Mouse (Mus musculus) CH12.LX (cell line): ENCODE measurements around the gene Myo1d. TPM values are rescaled to one million over a fixed set of nuclear protein-coding genes. Genes with fewer than 3 reads are reported as not detected.

Experiments used
- DNase-seq: peaks from one replicate; pipeline ENCODE4 v3.0.0-alpha.2; 2013; ENCODE audit errors: extremely low read depth
- H3K27ac ChIP-seq: 2 replicates; pipeline ENCODE4 v1.5.1; 2012; ENCODE audit warnings: low read depth, mild to moderate bottlenecking, control low read depth, moderate library complexity; ENCODE audit not compliant: insufficient read depth
- H3K27me3 ChIP-seq: replicated peaks from 2 replicates; pipeline ENCODE3; 2012; ENCODE audit warnings: inconsistent platforms
- H3K36me3 ChIP-seq, 2 experiments: replicated peaks in 1 of 2; 2 replicates each; pipeline versions ENCODE3 to v1.6.1; 2012; ENCODE audit warnings: inconsistent platforms in 1 of 2, low read length in 1 of 2, mild to moderate bottlenecking in 1 of 2, mixed read lengths in 1 of 2, moderate library complexity in 1 of 2; ENCODE audit not compliant: control insufficient read depth in 1 of 2, insufficient read depth in 1 of 2
- H3K4me1 ChIP-seq, 2 experiments: 2 replicates each; pipeline ENCODE4 v1.6.1; 2012; ENCODE audit warnings: inconsistent platforms in 1 of 2, moderate library complexity in 1 of 2; ENCODE audit not compliant: insufficient read depth in 2 of 2, control insufficient read depth in 1 of 2
- H3K4me2 ChIP-seq: 2 replicates; pipeline ENCODE4 v1.6.1; 2012; ENCODE audit warnings: low read depth, mild to moderate bottlenecking, control low read depth; ENCODE audit not compliant: poor library complexity, insufficient read depth, severe bottlenecking
- H3K4me3 ChIP-seq, 3 experiments: fragments of 150-350 bp in 1 of 3; sonication (generic) in 1 of 3; replicated peaks in 1 of 3; 2 replicates each; pipeline versions ENCODE3 to v1.5.1; 2011 to 2012; ENCODE audit warnings: low read depth in 2 of 3, low read length in 2 of 3, mild to moderate bottlenecking in 2 of 3, moderate library complexity in 2 of 3, control low read depth in 1 of 3, improper control_type of control experiment in 1 of 3, inconsistent platforms in 1 of 3, mixed read lengths in 1 of 3; ENCODE audit not compliant: poor library complexity in 1 of 3
- H3K79me2 ChIP-seq: replicated peaks from 2 replicates; pipeline ENCODE4 v1.6.1; 2012; ENCODE audit warnings: mild to moderate bottlenecking, moderate library complexity; ENCODE audit not compliant: control insufficient read depth, poor library complexity, insufficient read depth, severe bottlenecking; ENCODE audit errors: extremely low read depth
- H3K9ac ChIP-seq: 2 replicates; pipeline ENCODE4 v1.6.1; 2012; ENCODE audit warnings: low read depth, mild to moderate bottlenecking, control low read depth, moderate library complexity; ENCODE audit not compliant: insufficient read depth
- H3K9me3 ChIP-seq: replicated peaks from 2 replicates; pipeline ENCODE3; 2012; ENCODE audit warnings: low read length, inconsistent platforms, mixed read lengths
- BHLHE40 ChIP-seq: IDR thresholded peaks from 2 replicates; pipeline ENCODE4 v1.6.1; 2011; ENCODE audit warnings: mild to moderate bottlenecking, low read depth, low read length, improper control_type of control experiment
- CHD2 ChIP-seq: IDR thresholded peaks from 2 replicates; pipeline ENCODE4 v1.6.1; 2011; ENCODE audit warnings: low read length, improper control_type of control experiment
- CTCF ChIP-seq, 2 experiments: IDR thresholded peaks in 1 of 2; conservative IDR thresholded peaks in 1 of 2; 2 replicates each; pipeline ENCODE4 v1.5.1; 2011 to 2012; ENCODE audit warnings: low read depth in 2 of 2, low read length in 2 of 2, improper control_type of control experiment in 1 of 2, inconsistent platforms in 1 of 2, mild to moderate bottlenecking in 1 of 2, moderate library complexity in 1 of 2
- E2F4 ChIP-seq: IDR thresholded peaks from 2 replicates; pipeline ENCODE4 v1.6.1; 2011; ENCODE audit warnings: low read depth, low read length, improper control_type of control experiment; ENCODE audit not compliant: insufficient replicate concordance
- ELF1 ChIP-seq: IDR thresholded peaks from 2 replicates; pipeline ENCODE4 v1.6.1; 2014; ENCODE audit warnings: low read depth, mild to moderate bottlenecking, inconsistent platforms, low read length, improper control_type of control experiment
- ETS1 ChIP-seq: conservative IDR thresholded peaks from 2 replicates; pipeline ENCODE4 v1.6.1; 2012; ENCODE audit warnings: low read depth, mild to moderate bottlenecking, inconsistent platforms, low read length, improper control_type of control experiment, moderate library complexity
- GABPA ChIP-seq: IDR thresholded peaks from 2 replicates; pipeline ENCODE4 v1.6.1; 2012; ENCODE audit warnings: low read depth, low read length, improper control_type of control experiment, inconsistent platforms; ENCODE audit not compliant: insufficient replicate concordance
- HCFC1 ChIP-seq: IDR thresholded peaks from 2 replicates; pipeline ENCODE4 v1.6.1; 2012; ENCODE audit warnings: low read depth, mild to moderate bottlenecking, inconsistent platforms, low read length, improper control_type of control experiment
- IRF4 ChIP-seq: IDR thresholded peaks from 2 replicates; pipeline ENCODE4 v1.6.1; 2014; ENCODE audit warnings: low read depth, mild to moderate bottlenecking, inconsistent platforms, low read length, improper control_type of control experiment
- JUND ChIP-seq: conservative IDR thresholded peaks from 2 replicates; pipeline ENCODE4 v1.6.1; 2011; ENCODE audit warnings: low read depth, low read length, improper control_type of control experiment
- KAT2A ChIP-seq: IDR thresholded peaks from 2 replicates; pipeline ENCODE4 v1.6.1; 2012; ENCODE audit warnings: low read length, improper control_type of control experiment, inconsistent platforms; ENCODE audit not compliant: insufficient replicate concordance
- MAZ ChIP-seq: IDR thresholded peaks from 2 replicates; pipeline ENCODE4 v1.6.1; 2012; ENCODE audit warnings: low read depth, mild to moderate bottlenecking, inconsistent platforms, low read length, improper control_type of control experiment, moderate library complexity
- MEF2A ChIP-seq: IDR thresholded peaks from 2 replicates; pipeline ENCODE4 v1.6.1; 2014; ENCODE audit warnings: low read depth, mild to moderate bottlenecking, inconsistent platforms, low read length, improper control_type of control experiment, borderline replicate concordance
- MXI1 ChIP-seq: IDR thresholded peaks from 2 replicates; pipeline ENCODE4 v1.6.1; 2011; ENCODE audit warnings: mild to moderate bottlenecking, low read depth, low read length, improper control_type of control experiment
- MYC ChIP-seq: IDR thresholded peaks from 2 replicates; pipeline ENCODE4 v1.6.1; 2011; ENCODE audit warnings: low read depth, mild to moderate bottlenecking, improper control_type of control experiment, low read length
- NELFE ChIP-seq: IDR thresholded peaks from 2 replicates; pipeline ENCODE4 v1.6.1; 2011; ENCODE audit warnings: low read depth, low read length, improper control_type of control experiment
- NRF1 ChIP-seq: IDR thresholded peaks from 2 replicates; pipeline ENCODE4 v1.6.1; 2014; ENCODE audit warnings: low read depth, mild to moderate bottlenecking, inconsistent platforms, low read length, improper control_type of control experiment, moderate library complexity
- PAX5 ChIP-seq: IDR thresholded peaks from 2 replicates; pipeline ENCODE4 v1.6.1; 2012; ENCODE audit warnings: low read length, inconsistent platforms, mixed read lengths
- POLR2A ChIP-seq: IDR thresholded peaks from 2 replicates; pipeline ENCODE4 v1.6.1; 2011; ENCODE audit warnings: low read depth, mild to moderate bottlenecking, improper control_type of control experiment, low read length
- RAD21 ChIP-seq: IDR thresholded peaks from 2 replicates; pipeline ENCODE4 v1.6.1; 2011; ENCODE audit warnings: low read depth, mild to moderate bottlenecking, low read length, improper control_type of control experiment, moderate library complexity
- RCOR1 ChIP-seq: conservative IDR thresholded peaks from 2 replicates; pipeline ENCODE4 v1.6.1; 2012; ENCODE audit warnings: low read depth, mild to moderate bottlenecking, inconsistent platforms, low read length, improper control_type of control experiment
- SIN3A ChIP-seq: IDR thresholded peaks from 2 replicates; pipeline ENCODE4 v1.6.1; 2012; ENCODE audit warnings: low read length, improper control_type of control experiment, inconsistent platforms
- SMC3 ChIP-seq: IDR thresholded peaks from 2 replicates; pipeline ENCODE4 v1.6.1; 2011; ENCODE audit warnings: low read depth, low read length, improper control_type of control experiment
- TCF12 ChIP-seq: IDR thresholded peaks from 2 replicates; pipeline ENCODE4 v1.6.1; 2014; ENCODE audit warnings: low read depth, mild to moderate bottlenecking, inconsistent platforms, low read length, improper control_type of control experiment
- ZC3H11A ChIP-seq: IDR thresholded peaks from 2 replicates; pipeline ENCODE4 v1.6.1; 2012; ENCODE audit warnings: low read depth, mild to moderate bottlenecking, inconsistent platforms, low read length, improper control_type of control experiment
- dilution Hi-C: fragments of 300-500 bp; cut with MboI; formaldehyde crosslinking; loops from 2 replicates; pipeline ENCODE4 v1.14.3; 2020; ENCODE audit warnings: low sequenced_read_pairs; ENCODE audit not compliant: extremely low pct_unique_long_range_greater_than_20kb, extremely low pct_ligation_motif_present
- in situ Hi-C: fragments of 300-500 bp; cut with MboI; formaldehyde crosslinking; loops from 3 replicates; pipeline ENCODE4 v1.14.3; 2019; ENCODE audit warnings: low sequenced_read_pairs, low pct_ligation_motif_present, low pct_unique_long_range_greater_than_20kb, mixed read lengths
- polyA plus RNA-seq: library from polyadenylated mRNA; unstranded; fragments of >175 nt; gene quantifications from 2 replicates; pipeline ENCODE4 v1.2.1, GENCODE M21; 2012; ENCODE audit warnings: low read depth; ENCODE audit not compliant: insufficient read length
- total RNA-seq, 2 experiments: library from RNA; depleted of rRNA; stranded (reverse); fragments of 300-350 nt in 1 of 2; fragments of >200 nt in 1 of 2; gene quantifications; 2 replicates each; pipeline ENCODE4 v1.2.3; 2012 to 2014

The Myo1d gene
- total and polyA plus RNA-seq, 3 experiments: 2.2 to 5.6 (median 2.9) TPM

DNA sequence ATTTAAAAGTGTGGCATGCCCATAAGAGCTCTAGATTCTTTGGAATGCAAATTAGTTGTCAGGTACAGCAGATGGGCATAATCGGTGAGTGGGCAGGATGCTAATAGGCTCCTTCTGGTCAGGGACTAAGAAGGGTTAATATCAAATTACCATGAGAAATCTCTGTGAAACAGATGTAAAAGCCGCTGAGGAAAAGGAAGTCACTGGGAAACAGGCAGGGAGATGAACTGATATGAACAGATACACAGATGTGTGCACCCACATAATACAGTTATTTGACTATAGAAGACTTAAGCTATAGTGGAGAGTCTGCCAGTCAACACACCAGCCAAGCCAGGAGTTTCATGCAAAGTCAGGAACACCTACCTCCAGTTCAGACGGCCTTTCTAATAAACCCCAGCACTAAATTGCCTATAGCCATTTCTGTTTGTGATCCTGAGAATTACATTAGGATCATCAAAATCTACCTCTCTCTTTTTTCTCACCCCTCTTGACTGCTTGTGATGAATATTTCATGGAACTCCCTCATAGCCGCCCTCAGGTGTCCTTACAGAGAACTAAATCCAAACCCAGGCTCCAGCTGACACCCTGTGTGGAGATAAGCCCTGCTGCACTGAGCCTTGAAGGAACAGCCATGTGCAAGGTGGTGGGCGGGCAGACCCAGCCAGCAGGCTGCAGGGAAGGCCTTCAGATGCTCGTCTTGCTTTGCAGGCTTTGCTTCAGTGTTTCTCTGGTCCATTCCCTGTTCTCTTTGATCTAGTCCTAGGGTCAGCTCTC, 164.7 kb downstream of the Myo1d start:
- in situ Hi-C loops (no loop called here), dilution Hi-C loops (no loop called here)
- Histone ChIP-seq H3K79me2 (no peaks in the 10 kb centered on the region), H3K27ac (no peak overlapping the region), H3K36me3 (no peaks in the 10 kb centered on the region), H3K27me3 (no peaks in the 10 kb centered on the region), H3K4me2 (peak overlapping the region; percentile 91), H3K4me1 (peaks cover 0 to 11% of the 10 kb centered on the region in 2 experiments; a peak in 1 of 4 replicates), H3K9me3 (no peaks in the 10 kb centered on the region), H3K9ac (peak overlapping the region; percentile 54; the same call in 1 of the 2 replicates), H3K4me3 (no peak overlapping the region)
- no peak for DNase-seq
- TF ChIP-seq PAX5 (no peak), ETS1 (no peak), CTCF (conservative IDR thresholded peaks at IDR 0.05 in 1 of 2, IDR thresholded peaks at IDR 0.05 in 1 of 2; ENCODE audit: low read depth in 2 of 2, low read length in 2 of 2) (no peak), IRF4 (no peak), KAT2A (no peak), ZC3H11A (no peak), NRF1 (no peak), BHLHE40 (no peak), SIN3A (no peak), HCFC1 (no peak), RCOR1 (no peak), TCF12 (no peak), MAZ (no peak), MYC (no peak), CHD2 (no peak), MXI1 (no peak), ELF1 (no peak), GABPA (no peak)

DNA sequence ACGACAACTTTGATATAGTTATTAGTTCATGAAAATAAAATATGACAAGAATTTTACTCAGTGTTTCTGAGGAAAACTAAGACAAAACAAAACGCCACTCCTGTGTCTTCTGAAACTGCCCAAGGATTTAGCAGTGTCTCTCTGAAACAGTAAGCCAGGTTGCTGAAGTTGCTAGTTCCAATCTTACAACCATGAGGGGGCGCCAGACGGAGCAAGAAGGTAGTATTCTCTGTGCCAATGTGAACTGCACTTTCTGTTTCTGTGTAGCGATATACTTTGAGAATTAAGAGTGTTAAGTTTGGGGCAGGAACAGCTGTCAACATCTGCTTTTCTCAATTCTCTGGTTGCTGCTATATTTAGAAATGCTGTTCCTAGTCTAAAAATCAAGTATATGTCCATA, 165.4 kb downstream of the Myo1d start:
- no peaks in the 10 kb centered on the region for H3K9me3 ChIP-seq
- H3K9ac ChIP-seq: peak overlapping the region; percentile 54; the same call in 1 of the 2 replicates
- no peak overlapping the region for H3K27ac ChIP-seq
- DNase-seq: peak; percentile 85
- H3K4me1 ChIP-seq: peaks cover 0 to 11% of the 10 kb centered on the region in 2 experiments; a peak in 1 of 4 replicates
- H3K27me3 ChIP-seq: no peaks in the 10 kb centered on the region
- no peaks in the 10 kb centered on the region for H3K79me2 ChIP-seq
- TF ChIP-seq JUND (no peak), CTCF (conservative IDR thresholded peaks at IDR 0.05 in 1 of 2, IDR thresholded peaks at IDR 0.05 in 1 of 2; ENCODE audit: low read depth in 2 of 2, low read length in 2 of 2) (peak; percentile 73 to 93), MEF2A (peak; percentile 26; the same call in 1 of the 2 replicates), IRF4 (peak; percentile 52; the same call in 1 of the 2 replicates), POLR2A (no peak), RAD21 (peak; percentile 69), MXI1 (0 out of 2 replicates have a peak, but pooled peaks have one; percentile 34), E2F4 (no peak), SIN3A (no peak), HCFC1 (no peak), SMC3 (peak; percentile 86), ZC3H11A (peak; percentile 25; the same call in 1 of the 2 replicates), NELFE (no peak), TCF12 (0 out of 2 replicates have a peak, but pooled peaks have one; percentile 10)
- in situ Hi-C loops (no loop called here), dilution Hi-C loops (no loop called here)
- H3K4me2 ChIP-seq: peak overlapping the region; percentile 91
- peak overlapping the region in 1 of 3 experiments; percentile 33 for H3K4me3 ChIP-seq
- no peaks in the 10 kb centered on the region for H3K36me3 ChIP-seq
